Mouse (Mus musculus) MEL (cell line): ENCODE measurements at regions not wholly inside any gene's neighbourhood (a gene's known extent, or its start where the extent isn't known, plus 50 kb on each side); places are given as distances from the start of the nearest gene placed in this dataset.

ENCODE experiments used
- DNase-seq: peaks from one replicate; pipeline ENCODE4 v3.0.0; 2011; ENCODE audit warnings: low read depth, low spot score
- H3K27ac ChIP-seq: 2 replicates; pipeline ENCODE4 v1.5.1; 2012; ENCODE audit warnings: low read depth, mild to moderate bottlenecking, control low read depth, low read length, moderate library complexity; ENCODE audit not compliant: control insufficient read depth
- H3K27me3 ChIP-seq, 2 experiments: fragments of 150-350 bp in 1 of 2; sonication (generic) in 1 of 2; 2 replicates each; pipeline ENCODE4 v1.6.1; 2012; ENCODE audit warnings: low read length in 2 of 2, mild to moderate bottlenecking in 2 of 2, improper control_type of control experiment in 1 of 2, moderate library complexity in 1 of 2; ENCODE audit not compliant: insufficient read depth in 2 of 2, control insufficient read depth in 1 of 2
- H3K36me3 ChIP-seq, 2 experiments: 2 replicates each; pipeline ENCODE4 v1.6.1; 2012 to 2014; ENCODE audit warnings: low read length in 2 of 2, improper control_type of control experiment in 1 of 2, inconsistent platforms in 1 of 2, mild to moderate bottlenecking in 1 of 2; ENCODE audit not compliant: insufficient read depth in 2 of 2, control insufficient read depth in 1 of 2
- H3K4me1 ChIP-seq, 2 experiments: fragments of 150-350 bp in 1 of 2; sonication (generic) in 1 of 2; 2 replicates each; pipeline ENCODE4 v1.6.1; 2012; ENCODE audit warnings: low read length in 2 of 2, improper control_type of control experiment in 1 of 2, mild to moderate bottlenecking in 1 of 2; ENCODE audit not compliant: insufficient read depth in 2 of 2, control insufficient read depth in 1 of 2
- H3K4me3 ChIP-seq, 2 experiments: fragments of 150-350 bp in 1 of 2; sonication (generic) in 1 of 2; 2 replicates each; pipeline ENCODE4 v1.5.1; 2012; ENCODE audit warnings: low read depth in 2 of 2, low read length in 2 of 2, mild to moderate bottlenecking in 2 of 2, moderate library complexity in 2 of 2, control low read depth in 1 of 2, improper control_type of control experiment in 1 of 2; ENCODE audit not compliant: control insufficient read depth in 1 of 2, insufficient read depth in 1 of 2
- H3K79me2 ChIP-seq: 2 replicates; pipeline ENCODE4 v1.6.1; 2012; ENCODE audit warnings: mild to moderate bottlenecking, low read length, moderate library complexity; ENCODE audit not compliant: control insufficient read depth, poor library complexity, insufficient read depth
- H3K9ac ChIP-seq: 2 replicates; pipeline ENCODE4 v1.6.1; 2012; ENCODE audit warnings: low read depth, mild to moderate bottlenecking, control low read depth, low read length, moderate library complexity; ENCODE audit not compliant: control insufficient read depth, poor library complexity, severe bottlenecking
- H3K9me3 ChIP-seq: fragments of 150-350 bp; sonication (generic); replicated peaks from 2 replicates; pipeline ENCODE4 v1.6.1; 2012; ENCODE audit warnings: mild to moderate bottlenecking, low read length, improper control_type of control experiment, moderate library complexity; ENCODE audit not compliant: insufficient read depth
- BHLHE40 ChIP-seq: IDR thresholded peaks from 2 replicates; pipeline ENCODE4 v1.6.1; 2012; ENCODE audit warnings: low read depth, mild to moderate bottlenecking, inconsistent platforms, low read length, improper control_type of control experiment, borderline replicate concordance
- CTCF ChIP-seq, 3 experiments: IDR thresholded peaks in 2 of 3; conservative IDR thresholded peaks in 1 of 3; 2 replicates each; pipeline ENCODE4 v1.5.1; 2011 to 2012; ENCODE audit warnings: low read length in 3 of 3, low read depth in 2 of 3, mild to moderate bottlenecking in 2 of 3, improper control_type of control experiment in 1 of 3, inconsistent platforms in 1 of 3, mixed read lengths in 1 of 3, moderate library complexity in 1 of 3; ENCODE audit not compliant: control insufficient read depth in 1 of 3, insufficient read depth in 1 of 3, poor library complexity in 1 of 3, severe bottlenecking in 1 of 3
- E2F4 ChIP-seq: IDR thresholded peaks from 2 replicates; pipeline ENCODE4 v1.6.1; 2011; ENCODE audit warnings: low read depth, low read length, improper control_type of control experiment, borderline replicate concordance
- EP300 ChIP-seq, 2 experiments: IDR thresholded peaks; 2 replicates each; pipeline ENCODE4 v1.6.1; 2011; ENCODE audit warnings: improper control_type of control experiment in 2 of 2, low read length in 2 of 2, low read depth in 1 of 2, mild to moderate bottlenecking in 1 of 2
- GABPA ChIP-seq: IDR thresholded peaks from 2 replicates; pipeline ENCODE4 v1.6.1; 2012; ENCODE audit warnings: low read depth, mild to moderate bottlenecking, inconsistent platforms, low read length, improper control_type of control experiment, moderate library complexity
- JUND ChIP-seq: IDR thresholded peaks from 2 replicates; pipeline ENCODE4 v1.6.1; 2011; ENCODE audit warnings: low read depth, mild to moderate bottlenecking, improper control_type of control experiment, low read length
- MAX ChIP-seq: IDR thresholded peaks from 2 replicates; pipeline ENCODE4 v1.6.1; 2011; ENCODE audit warnings: low read length, improper control_type of control experiment
- MYB ChIP-seq: IDR thresholded peaks from 2 replicates; pipeline ENCODE4 v1.6.1; 2011; ENCODE audit warnings: mild to moderate bottlenecking, low read depth, low read length, improper control_type of control experiment
- NELFE ChIP-seq: IDR thresholded peaks from 2 replicates; pipeline ENCODE4 v1.6.1; 2011; ENCODE audit warnings: low read depth, low read length, improper control_type of control experiment
- POLR2AphosphoS5 ChIP-seq: IDR thresholded peaks from 2 replicates; pipeline ENCODE4 v1.6.1; 2012; ENCODE audit warnings: low read depth, borderline replicate concordance, mild to moderate bottlenecking, inconsistent platforms, low read length, moderate library complexity, mixed read lengths
- RAD21 ChIP-seq: IDR thresholded peaks from 2 replicates; pipeline ENCODE4 v1.6.1; 2011; ENCODE audit warnings: mild to moderate bottlenecking, low read depth, low read length, improper control_type of control experiment
- SIN3A ChIP-seq: IDR thresholded peaks from 2 replicates; pipeline ENCODE4 v1.6.1; 2012; ENCODE audit warnings: low read length, improper control_type of control experiment, inconsistent platforms
- SMC3 ChIP-seq: IDR thresholded peaks from 2 replicates; pipeline ENCODE4 v1.6.1; 2011; ENCODE audit warnings: low read depth, low read length, improper control_type of control experiment
- TBP ChIP-seq: IDR thresholded peaks from 2 replicates; pipeline ENCODE4 v1.8.0; 2011; ENCODE audit warnings: low read depth, low read length, improper control_type of control experiment
- USF2 ChIP-seq, 2 experiments: IDR thresholded peaks; 2 replicates each; pipeline ENCODE4 v1.6.1; 2011 to 2012; ENCODE audit warnings: improper control_type of control experiment in 2 of 2, low read length in 2 of 2, borderline replicate concordance in 1 of 2, inconsistent platforms in 1 of 2, low read depth in 1 of 2, mild to moderate bottlenecking in 1 of 2; ENCODE audit not compliant: insufficient read depth in 1 of 2
- ZKSCAN1 ChIP-seq: IDR thresholded peaks from 2 replicates; pipeline ENCODE4 v1.6.1; 2012; ENCODE audit warnings: low read depth, mild to moderate bottlenecking, inconsistent platforms, low read length, improper control_type of control experiment, moderate library complexity
- ZMIZ1 ChIP-seq: IDR thresholded peaks from 2 replicates; pipeline ENCODE4 v1.6.1; 2012; ENCODE audit warnings: low read depth, mild to moderate bottlenecking, inconsistent platforms, low read length, improper control_type of control experiment, moderate library complexity

- no peak for DNase-seq
- Histone ChIP-seq H3K9me3 (no peaks in the 10 kb centered on the region), H3K9ac (no peak overlapping the region), H3K27ac (no peak overlapping the region), H3K36me3 (no peaks in the 10 kb centered on the region), H3K4me3 (no peak overlapping the region), H3K4me1 (no peaks in the 10 kb centered on the region), H3K79me2 (no peaks in the 10 kb centered on the region), H3K27me3 (peaks cover 0 to 2% of the 10 kb centered on the region in 2 experiments; a peak in 1 of 4 replicates)
- TF ChIP-seq ZKSCAN1 = no peak
Measured at GRCm38 (mm10) chr10:24379291-24379690, 156.0 kb downstream of the Moxd1 start.

- Histone ChIP-seq H3K9ac (no peak overlapping the region), H3K9me3 (no peaks in the 10 kb centered on the region), H3K4me3 (no peak overlapping the region), H3K27ac (no peak overlapping the region), H3K79me2 (no peaks in the 10 kb centered on the region), H3K4me1 (no peaks in the 10 kb centered on the region), H3K27me3 (peaks cover 0 to 2% of the 10 kb centered on the region in 2 experiments; a peak in 1 of 4 replicates), H3K36me3 (no peaks in the 10 kb centered on the region)
- no peak for DNase-seq
- TF ChIP-seq USF2 (IDR thresholded peaks at IDR 0.05; ENCODE audit: borderline replicate concordance in 1 of 2, insufficient read depth in 1 of 2, low read depth in 1 of 2, low read length in 2 of 2) = no peak
- no peak for TF ChIP-seq ZMIZ1
- no peak for TF ChIP-seq POLR2AphosphoS5
- TF ChIP-seq BHLHE40 = no peak
- TF ChIP-seq SMC3 = no peak
- TF ChIP-seq MYB = no peak
Measured at GRCm38 (mm10) chr10:24380478-24381273, 157.4 kb downstream of the Moxd1 start.

GRCm38 (mm10) chr10:24381917-24382316 is 158.6 kb downstream of the Moxd1 start:
- H3K9me3 ChIP-seq = no peaks in the 10 kb centered on the region
- H3K79me2 ChIP-seq = no peaks in the 10 kb centered on the region
- DNase-seq = peak; percentile 32
- H3K9ac ChIP-seq = no peak overlapping the region
- no peaks in the 10 kb centered on the region for H3K4me1 ChIP-seq
- H3K36me3 ChIP-seq = no peaks in the 10 kb centered on the region
- peaks cover 0 to 2% of the 10 kb centered on the region in 2 experiments; a peak in 1 of 4 replicates for H3K27me3 ChIP-seq
- no peak overlapping the region for H3K27ac ChIP-seq
- TF ChIP-seq BHLHE40 (no peak), RAD21 (peak; percentile 45), TBP (no peak), CTCF (IDR thresholded peaks at IDR 0.05 in 2 of 3, conservative IDR thresholded peaks at IDR 0.05 in 1 of 3; ENCODE audit: control insufficient read depth in 1 of 3, insufficient read depth in 1 of 3, low read depth in 2 of 3, low read length in 3 of 3, poor library complexity in 1 of 3, severe bottlenecking in 1 of 3) (peak; percentile 49 to 73 (median 65)), MAX (no peak), GABPA (no peak), NELFE (no peak), SIN3A (no peak), E2F4 (no peak), EP300 (IDR thresholded peaks at IDR 0.05; ENCODE audit: low read depth in 1 of 2, low read length in 2 of 2) (no peak), JUND (no peak), SMC3 (peak; percentile 63)
- H3K4me3 ChIP-seq = no peak overlapping the region
